Mouse (Mus musculus) heart, postnatal 14 days (tissue): ENCODE results near the gene Gamt. TPM values are rescaled to one million over a fixed set of nuclear protein-coding genes. Genes with fewer than 3 reads are reported as not detected.
"Not testable (repeated sequence)": the region's sequence is repeated elsewhere in the genome, so short reads cannot be mapped to it uniquely, and the experiment has no call there.

Source experiments
- DNase-seq, 2 experiments: peaks; one replicate each; pipeline ENCODE4 v3.0.0; 2021 to 2022
- intact Hi-C: fragments of 180-260 bp; cut with DNase I; formaldehyde crosslinking; loops from one replicate; pipeline ENCODE4 v1.15.1; 2025
- microRNA-seq, 2 experiments: library from miRNA; unstranded; fragments of <30 nt; microRNA quantifications; one replicate each; pipeline ENCODE4 v1.2.0; 2021 to 2022
- total RNA-seq, 2 experiments: library from RNA; stranded (reverse); gene quantifications; 2 replicates each; pipeline ENCODE4 v1.2.3; 2021

Gene Gamt
- total RNA-seq, 2 experiments from 2014 or later: 11.6 to 14.5 TPM

DNA sequence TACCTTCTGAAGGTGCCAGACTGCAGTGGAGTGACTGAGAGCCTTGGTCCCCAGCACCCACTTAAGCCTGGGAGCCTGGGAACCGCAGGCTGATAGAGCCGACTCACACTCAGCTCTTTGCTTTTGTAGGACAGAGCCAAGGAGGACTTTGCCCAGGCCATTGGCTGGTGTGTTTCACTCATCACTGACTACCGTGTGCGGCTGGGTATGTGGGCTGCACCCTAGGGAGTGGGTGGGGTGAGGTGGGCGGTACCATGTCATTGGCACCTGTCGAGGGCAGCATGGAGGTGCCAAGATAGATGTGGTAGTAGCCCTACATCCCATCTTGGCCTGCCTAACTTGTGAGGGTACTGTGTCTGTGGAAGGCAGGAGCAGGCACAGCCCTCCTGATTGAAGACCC, 21.0 kb downstream of the Gamt start:
- no peak for DNase-seq
- intact Hi-C loops: loop anchor here (10.0 kb wide), 1 partner anchor 275 kb away; the partner anchor contains the start of gene Wdr18

DNA sequence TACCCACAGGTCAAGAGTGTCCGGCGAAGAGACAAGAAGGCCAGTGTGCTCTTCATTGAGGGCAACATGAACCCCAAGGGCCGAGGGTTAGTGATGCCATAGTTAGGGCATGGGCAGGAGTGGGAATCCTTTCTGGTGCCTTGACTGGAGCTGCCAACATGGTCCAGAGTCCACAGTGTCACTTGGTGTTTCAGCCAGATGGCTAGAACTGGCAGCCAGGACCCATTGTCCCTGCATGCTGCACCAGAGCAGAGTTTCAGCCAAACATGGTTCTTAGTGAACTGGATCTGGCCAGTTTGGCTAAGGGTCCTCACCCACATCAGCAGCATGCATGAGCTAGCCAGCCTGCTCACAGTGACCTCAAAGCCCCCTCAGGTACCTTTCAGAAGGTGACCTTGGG, 22.5 kb downstream of the Gamt start:
- DNase-seq: no peak
- intact Hi-C loops: no loop called here

DNA sequence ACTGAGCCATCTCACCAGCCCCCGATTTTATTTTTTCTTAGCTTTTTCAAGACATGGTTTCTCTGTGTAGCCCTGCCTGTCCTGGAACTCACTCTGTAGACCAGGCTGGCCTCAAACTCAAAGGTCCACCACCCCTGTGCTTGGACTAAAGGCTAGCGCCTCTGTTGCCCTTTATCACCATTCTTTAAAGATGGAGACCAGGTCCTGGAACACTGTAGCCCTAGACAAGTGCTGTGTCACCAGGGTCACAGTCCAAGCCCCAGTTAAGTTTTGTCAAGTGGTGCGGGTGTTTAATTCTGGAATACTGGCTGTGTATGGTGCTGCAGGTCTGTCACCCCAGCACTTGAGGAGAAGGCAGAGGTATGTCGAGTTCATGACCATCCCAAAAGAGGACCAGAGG, 23.8 kb downstream of the Gamt start:
- no peak for DNase-seq
- intact Hi-C loops: no loop called here

DNA sequence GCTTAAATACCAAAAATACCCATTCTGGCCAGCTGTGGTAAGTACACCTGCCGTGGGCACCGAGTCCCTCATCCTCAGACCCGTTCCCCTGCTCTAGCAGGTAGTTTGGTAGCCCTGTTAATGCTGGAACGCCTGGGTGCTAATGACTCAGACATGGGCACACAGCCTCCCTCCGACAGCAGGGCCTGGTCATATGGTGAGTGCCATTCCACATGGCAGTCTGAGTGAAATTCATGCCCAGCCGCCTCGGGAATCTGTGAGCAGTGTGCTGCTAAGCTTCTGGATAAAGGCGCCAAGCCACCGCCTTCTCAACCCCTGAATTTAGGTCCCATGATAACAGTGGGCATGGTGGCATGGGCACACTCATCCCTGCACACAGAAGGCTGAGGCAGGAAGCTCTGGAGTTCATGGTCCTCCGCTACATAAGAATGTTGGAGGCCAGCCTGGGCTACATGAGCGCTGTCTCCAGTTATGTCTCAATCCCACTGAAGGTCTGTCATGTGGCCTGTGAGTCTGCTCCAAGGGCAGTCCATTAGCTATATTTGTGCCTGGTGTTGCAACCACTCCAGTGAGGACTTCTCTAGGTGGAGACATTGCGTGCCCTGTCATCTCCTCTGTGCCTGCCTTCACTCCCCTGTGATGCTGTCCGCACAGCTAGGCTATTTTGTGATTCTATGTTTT, 24.5 kb downstream of the Gamt start:
- no peak for DNase-seq

DNA sequence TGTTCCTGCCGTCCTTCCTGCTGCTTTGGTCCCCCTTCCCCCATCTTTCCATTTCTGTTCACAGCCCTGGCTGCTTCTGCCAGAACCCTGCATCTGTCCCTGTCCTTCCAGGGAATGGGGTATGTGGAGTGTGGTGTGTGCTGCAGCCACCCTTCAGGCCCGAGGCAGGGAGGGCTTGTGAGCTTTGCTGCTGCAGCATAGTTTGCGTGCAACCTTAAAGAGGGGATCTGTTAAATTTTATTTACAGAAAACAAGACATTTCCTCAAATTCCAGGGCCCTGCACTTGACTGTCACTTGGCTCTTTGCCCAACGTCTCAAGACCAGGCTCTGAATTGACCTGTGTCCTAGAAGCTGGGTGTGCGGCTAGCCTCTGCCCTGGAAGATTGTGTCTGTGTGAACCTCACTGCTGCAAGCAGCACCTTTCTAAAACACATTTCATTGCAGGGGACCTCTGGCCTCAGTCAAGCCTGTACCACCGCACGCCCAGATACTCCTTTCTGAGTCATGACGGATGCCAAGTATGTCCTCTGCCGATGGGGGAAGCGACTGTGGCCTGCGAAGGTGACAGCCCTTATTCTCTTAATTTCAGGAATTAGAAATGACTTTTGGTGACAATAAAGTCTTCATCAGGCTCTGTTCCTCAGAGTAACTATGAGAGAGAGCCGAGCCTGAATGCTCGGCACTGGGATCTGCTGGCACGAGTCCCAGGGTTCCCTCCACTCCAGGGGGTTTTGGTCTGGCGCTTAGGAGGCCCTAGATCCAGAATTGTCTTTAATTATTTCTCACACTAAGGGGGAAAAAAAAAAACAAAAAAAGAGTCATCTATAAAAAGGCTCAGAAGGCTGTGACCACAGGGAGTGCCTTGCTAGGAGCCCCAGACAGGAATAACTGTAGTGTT, 32.7 kb downstream of the Gamt start:
- DNase-seq: no peak
- intact Hi-C loops: loop anchor here (2.0 kb wide), 1 partner anchor 21 kb away; the partner anchor contains the start of gene Ndufs7

More for the DNA sequence above, 24.5 kb downstream of the Gamt start:
- intact Hi-C loops: no loop called here

DNA sequence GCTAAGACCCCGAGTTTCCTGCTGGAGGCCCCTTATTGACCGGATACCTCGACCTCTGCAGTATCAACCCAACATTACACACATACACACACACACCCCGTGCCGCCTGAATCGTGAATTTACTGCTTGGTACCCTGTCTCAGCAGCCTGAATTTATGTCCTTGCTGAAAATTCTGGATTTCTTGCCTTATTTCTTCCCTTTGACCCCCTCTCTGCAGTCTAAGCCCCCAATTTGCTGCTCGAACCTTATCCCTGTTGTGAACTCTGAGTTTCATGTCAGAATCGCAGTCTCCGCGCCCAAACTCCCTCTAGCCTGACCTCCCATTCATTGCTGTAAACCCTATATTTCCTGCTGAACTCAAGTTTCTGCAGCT, 33.7 kb downstream of the Gamt start:
- DNase-seq: no peak
- intact Hi-C loops: loop anchor here (2.0 kb wide), 1 partner anchor 22 kb away; the partner anchor contains the start of gene Ndufs7

DNA sequence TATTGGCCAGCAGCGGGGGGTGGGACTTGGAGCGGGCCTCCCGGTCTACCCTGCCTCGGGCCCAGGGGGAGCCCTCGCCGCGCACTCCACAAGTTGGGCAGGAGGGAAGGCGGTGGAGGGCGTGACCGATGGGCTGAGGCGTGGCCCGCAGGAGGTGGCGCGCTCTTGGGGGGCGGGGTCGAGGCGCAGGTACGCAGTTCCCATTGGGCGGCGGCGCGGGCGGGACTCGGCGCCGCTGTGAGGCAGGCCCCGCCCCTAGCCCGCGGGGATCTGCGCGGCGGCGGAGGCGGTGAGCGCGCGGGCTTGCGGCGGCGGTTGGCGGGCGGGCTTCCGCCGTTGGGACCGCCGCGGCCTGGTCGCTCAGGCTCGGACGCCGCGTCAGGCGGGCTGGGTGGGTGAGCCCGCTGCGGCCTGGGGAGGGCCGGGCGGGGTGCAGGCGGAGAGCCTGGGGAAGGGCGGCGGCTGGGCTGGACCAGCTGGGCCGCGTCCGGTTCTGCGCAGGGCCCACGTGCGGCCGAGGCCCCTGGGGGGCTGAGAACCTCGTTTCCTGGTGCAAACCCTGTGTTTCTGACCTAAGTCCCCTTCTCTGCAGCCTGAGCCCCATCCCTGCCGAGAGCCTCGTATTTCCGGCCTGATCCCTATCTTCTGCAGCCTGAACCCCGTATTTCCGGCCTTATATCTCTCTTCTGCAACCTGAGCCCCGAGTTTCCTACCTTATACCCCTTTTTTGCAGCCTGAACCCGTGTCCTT, 34.2 kb downstream of the Gamt start, which contains the start of gene Mum1:
Gene Mum1, plus strand, starts transcription at position 19 of the 750 bp plus-strand sequence.
- intact Hi-C loops: loop anchor here (2.0 kb wide), 1 partner anchor 22 kb away; the partner anchor contains the start of gene Ndufs7
- DNase-seq: peak; percentile 99

DNA sequence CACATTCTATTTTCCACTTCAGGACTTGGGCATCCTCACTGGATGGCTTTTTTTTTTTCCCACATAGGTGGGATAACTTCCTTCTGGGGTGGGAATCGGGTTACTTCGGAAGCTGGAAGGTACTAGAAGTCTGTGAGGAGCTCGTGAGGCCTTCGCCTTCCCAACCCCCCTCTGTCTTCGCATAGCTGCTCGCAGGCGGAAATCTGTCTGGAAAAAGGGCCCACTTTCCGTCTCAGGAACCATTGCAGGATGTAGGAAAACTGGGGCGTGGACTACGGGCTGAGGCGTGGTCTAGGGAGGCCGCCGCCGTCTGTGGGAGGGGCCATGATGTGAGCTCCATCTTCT, 34.8 kb downstream of the Gamt start:
- intact Hi-C loops: loop anchor here (2.0 kb wide), 1 partner anchor 23 kb away; the partner anchor contains the start of gene Ndufs7
- DNase-seq: no peak

DNA sequence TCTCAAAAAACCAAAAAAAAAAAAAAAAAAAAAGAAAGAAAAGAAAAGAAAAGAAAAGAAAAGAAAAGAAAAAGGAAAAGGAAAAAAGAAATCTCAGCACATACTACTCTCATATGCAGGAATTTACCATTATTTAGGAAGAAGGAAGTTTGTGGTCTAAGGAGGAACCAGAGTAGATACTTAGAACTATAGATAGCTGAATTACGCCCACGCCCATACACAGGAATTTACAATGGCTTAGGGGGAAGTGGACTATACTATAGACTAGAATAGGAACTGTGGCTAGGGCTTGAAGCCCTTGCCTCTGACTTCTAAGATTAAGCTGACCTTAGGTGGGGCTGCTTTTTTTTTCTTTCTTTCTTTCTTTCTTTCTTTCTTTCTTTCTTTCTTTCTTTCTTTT, 37.7 kb downstream of the Gamt start:
- intact Hi-C loops: not testable (repeated sequence)

DNA sequence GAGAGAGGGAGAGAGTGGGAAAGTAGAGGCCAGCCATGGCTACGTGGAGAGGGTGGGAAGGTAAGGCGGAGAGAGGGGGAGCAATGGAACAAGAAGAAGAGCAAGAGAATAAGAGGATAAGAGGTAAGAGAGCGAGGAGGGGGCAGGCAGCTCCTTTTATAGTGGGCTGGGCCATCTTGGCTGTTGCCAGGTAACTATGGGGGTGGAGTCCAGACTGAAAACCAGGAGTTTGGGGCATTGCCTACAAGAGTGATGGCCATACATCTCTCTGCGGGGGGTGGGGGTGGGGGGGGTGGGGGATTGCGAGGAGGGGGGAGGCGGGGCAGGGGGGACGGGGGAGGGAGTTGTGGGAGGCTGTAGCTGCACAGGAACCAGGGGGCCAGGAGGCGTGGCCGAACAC, 40.1 kb downstream of the Gamt start:
- DNase-seq: no peak
- intact Hi-C loops: no loop called here

More for the DNA sequence above, 37.7 kb downstream of the Gamt start:
- DNase-seq: not testable (repeated sequence)

DNA sequence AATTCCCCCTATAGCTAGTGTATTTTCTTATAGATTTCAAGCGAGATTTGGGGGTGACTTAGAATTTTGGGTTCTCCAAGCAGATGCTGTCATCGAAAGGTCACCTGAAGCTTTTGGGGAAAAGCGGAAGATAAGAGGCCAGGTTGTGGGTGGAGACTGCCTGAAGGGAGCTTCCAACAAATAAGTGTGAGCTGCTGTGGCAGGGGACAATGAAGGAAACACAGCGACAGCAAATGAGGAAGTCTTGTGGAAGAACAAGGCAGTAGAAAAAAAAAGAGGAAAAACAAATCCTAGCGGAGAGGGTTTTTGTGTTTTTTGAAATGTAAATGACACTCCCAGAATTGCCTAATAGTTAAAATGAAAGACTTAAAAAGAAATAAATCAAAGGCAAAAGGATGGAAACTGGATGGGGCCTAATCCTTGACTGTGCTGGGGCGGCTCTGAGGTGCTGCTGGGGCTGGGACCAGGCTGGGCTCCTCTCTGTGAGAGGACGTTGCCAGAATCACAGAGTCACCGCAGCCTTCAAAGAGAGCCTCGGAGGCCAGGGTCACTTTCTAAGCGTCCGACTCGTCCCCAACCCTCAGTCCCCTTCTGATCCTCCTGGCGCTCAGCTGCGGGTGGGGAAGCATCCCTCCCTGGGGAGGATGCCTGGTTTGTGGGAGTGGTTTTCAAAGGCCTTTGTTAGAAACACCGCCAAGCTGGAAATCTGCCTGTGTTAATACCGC, 45.6 kb downstream of the Gamt start:
- DNase-seq: no peak
- intact Hi-C loops: no loop called here

DNA sequence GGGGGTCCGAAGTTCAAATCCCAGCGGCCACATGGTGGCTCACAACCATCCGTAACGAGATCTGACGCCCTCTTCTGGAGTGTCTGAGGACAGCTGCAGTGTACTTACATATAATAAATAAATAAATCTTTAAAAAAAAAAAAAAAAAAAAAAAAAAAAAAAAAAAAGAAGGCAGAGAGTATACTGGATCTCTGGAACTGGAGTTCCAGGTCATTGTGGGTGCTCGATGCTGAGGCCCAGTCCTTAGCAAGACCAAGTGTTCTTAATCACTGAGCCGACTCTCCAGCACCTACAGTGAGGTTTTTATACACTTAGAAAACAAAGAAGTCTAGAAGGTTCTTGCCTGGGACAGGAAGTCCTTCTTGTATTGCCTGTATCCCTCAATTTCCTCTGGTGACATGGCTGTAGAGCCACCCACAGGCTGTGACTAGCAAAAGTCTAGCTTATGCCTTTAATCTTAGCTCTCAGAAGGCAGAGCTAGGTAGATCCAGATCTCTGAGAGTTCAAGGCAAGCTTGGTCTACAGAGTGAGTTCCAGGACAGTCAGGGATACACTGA, 49.2 kb downstream of the Gamt start:
- DNase-seq, intact Hi-C loops: not testable (repeated sequence)

DNA sequence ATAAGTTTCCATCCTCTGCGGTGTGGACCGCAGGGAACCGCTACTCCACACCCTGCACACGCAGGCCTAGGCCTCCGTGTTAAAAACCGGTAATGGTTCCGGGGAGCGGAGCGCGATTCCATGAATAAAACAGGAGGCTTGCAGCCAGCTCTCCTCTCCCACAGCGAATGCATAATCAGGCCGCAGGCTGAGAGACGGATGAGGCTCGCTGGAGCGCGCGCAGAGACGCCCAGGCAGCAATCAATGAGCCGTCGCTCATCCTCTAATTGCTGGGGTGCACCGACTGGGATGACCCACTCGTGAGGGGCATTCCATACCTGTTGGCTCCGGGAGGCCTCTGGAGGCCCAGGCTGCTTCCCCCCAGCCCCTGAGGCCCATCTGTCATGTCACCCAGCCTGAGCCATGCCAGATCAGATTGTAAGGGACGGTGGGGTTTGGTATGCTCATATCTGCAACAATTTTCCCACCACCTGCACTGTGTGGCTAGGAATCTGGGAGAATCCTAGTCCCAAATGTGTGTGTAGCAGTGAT, 51.9 kb downstream of the Gamt start:
- intact Hi-C loops: no loop called here
- DNase-seq: no peak

DNA sequence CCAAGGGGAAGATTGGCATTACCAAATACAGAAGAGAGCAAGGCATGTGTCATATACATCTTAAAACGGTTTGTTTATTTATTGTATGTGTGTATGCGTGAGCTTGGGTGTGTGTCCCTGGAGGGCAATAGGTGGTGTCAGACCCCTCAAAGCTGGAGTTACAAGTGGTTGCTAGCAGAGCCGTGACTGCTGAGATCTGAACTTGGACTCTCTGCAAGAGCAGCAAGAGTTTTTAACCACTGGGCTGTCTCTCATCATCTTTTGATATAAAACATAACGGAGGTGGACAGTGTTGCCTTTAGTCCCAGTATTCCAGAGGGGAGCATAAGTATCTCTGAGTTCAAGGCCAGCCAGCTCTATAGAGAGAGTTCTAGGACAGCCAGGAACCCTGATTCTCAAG, 52.6 kb downstream of the Gamt start:
- intact Hi-C loops: no loop called here
- DNase-seq: no peak

Small RNAs within 50 kb of the gene (microRNA-seq; reads per million reads assigned to microRNA genes)
- gene Mir6911: 0 to 0.85 reads per million in 2 experiments

Other genes with a start within 250 kb of the Gamt start
- 10 to 100 TPM in 1 of 2 experiments, 1 to 10 TPM in 1; 4.9 to 11.3 TPM for gene Arhgap45, start 244.4 kb downstream of the Gamt start, total RNA-seq
- 10 to 100 TPM; 68.6 to 73.5 TPM for gene Polr2e, start 221.2 kb downstream of the Gamt start, total RNA-seq
- 100 to 1,000 TPM; 636 to 681 TPM for gene Gpx4, start 213.8 kb downstream of the Gamt start, total RNA-seq
- 10 to 100 TPM; 13.5 to 14.0 TPM for gene Sbno2, start 155.4 kb downstream of the Gamt start, total RNA-seq
- 100 to 1,000 TPM; 105 to 118 TPM for gene Stk11, start 145.2 kb downstream of the Gamt start, total RNA-seq
- 1,000 to 10,000 TPM; 1,168 to 1,183 TPM for gene Atp5d, start 122.4 kb downstream of the Gamt start, total RNA-seq
- 1 to 10 TPM; 3.0 to 3.3 TPM for gene Cbarp, start 120.2 kb downstream of the Gamt start, total RNA-seq
- 100 to 1,000 TPM; 158 to 178 TPM for gene Midn, start 112.7 kb downstream of the Gamt start, total RNA-seq
- 10 to 100 TPM; 40.4 to 64.3 TPM for gene Cirbp, start 95.0 kb downstream of the Gamt start, total RNA-seq
- gene 1600002K03Rik, start 88.1 kb downstream of the Gamt start, total RNA-seq: 1 to 10 TPM; 3.8 to 4.7 TPM
- gene Efna2, start 81.5 kb downstream of the Gamt start, total RNA-seq: 1 to 10 TPM; 1.1 to 1.4 TPM
- gene Mum1, start 34.6 kb downstream of the Gamt start, total RNA-seq: 10 to 100 TPM; 17.0 to 21.0 TPM
- gene Ndufs7, start 11.9 kb downstream of the Gamt start, total RNA-seq: 100 to 1,000 TPM; 728 to 743 TPM
- 10 to 100 TPM; 68.2 to 76.3 TPM for gene Dazap1, start 474 bp upstream of the Gamt start, total RNA-seq
- gene Rps15, start 31.4 kb upstream of the Gamt start, total RNA-seq: 100 to 1,000 TPM; 652 to 716 TPM
- 1 to 10 TPM; 2.3 to 3.6 TPM for gene Apc2, start 35.0 kb upstream of the Gamt start, total RNA-seq
- gene 2310011J03Rik, start 59.5 kb upstream of the Gamt start, total RNA-seq: 10 to 100 TPM; 13.3 to 15.0 TPM
- gene Pcsk4, start 68.5 kb upstream of the Gamt start, total RNA-seq: 1 to 10 TPM; 1.0 to 1.7 TPM
- 1 to 10 TPM; 2.0 to 2.6 TPM for gene Reep6, start 68.9 kb upstream of the Gamt start, total RNA-seq
- gene Adamtsl5, start 87.4 kb upstream of the Gamt start, total RNA-seq: 10 to 100 TPM; 43.8 to 44.5 TPM
- gene Plk5, start 95.4 kb upstream of the Gamt start, total RNA-seq: under 1 TPM; 0.12 to 0.22 TPM
- 10 to 100 TPM; 11.8 to 12.2 TPM for gene Mex3d, start 126.6 kb upstream of the Gamt start, total RNA-seq
- 10 to 100 TPM; 78.6 to 84.0 TPM for gene Mbd3, start 138.5 kb upstream of the Gamt start, total RNA-seq
- 1,000 to 10,000 TPM; 1,852 to 1,908 TPM for gene Uqcr11, start 145.8 kb upstream of the Gamt start, total RNA-seq
- 10 to 100 TPM; 31.7 to 32.5 TPM for gene Tcf3, start 172.6 kb upstream of the Gamt start, total RNA-seq
- not detected for gene Onecut3, start 233.8 kb upstream of the Gamt start, total RNA-seq